Mouse (Mus musculus): ENCODE measurements at regions not wholly inside any gene's neighbourhood (a gene's known extent, or its start where the extent isn't known, plus 50 kb on each side); places are given as distances from the start of the nearest gene placed in this dataset.

- no peak for DNase-seq (ENCODE audit: low spot score in 2 of 2)
Observed at GRCm38 (mm10) chr19:56102454-56103080, 184.4 kb upstream of the Habp2 start.

GRCm38 (mm10) chr19:56105073-56105451 lies 181.9 kb upstream of the Habp2 start:
- DNase-seq (ENCODE audit: low spot score in 2 of 2): no peak

GRCm38 (mm10) chr19:56105452-56106091 lies 181.4 kb upstream of the Habp2 start:
- DNase-seq (ENCODE audit: low spot score in 2 of 2): no peak

GRCm38 (mm10) chr19:56108796-56109195 lies 178.1 kb upstream of the Habp2 start:
- DNase-seq (ENCODE audit: low spot score in 2 of 2): no peak

- DNase-seq (ENCODE audit: low spot score in 2 of 2): no peak
Observed at GRCm38 (mm10) chr19:56115552-56116284, 171.2 kb upstream of the Habp2 start.

GRCm38 (mm10) chr19:56116285-56116680 lies 170.7 kb upstream of the Habp2 start:
- DNase-seq (ENCODE audit: low spot score in 2 of 2): no peak

- DNase-seq (ENCODE audit: low spot score in 2 of 2): no peak
Observed at GRCm38 (mm10) chr19:56120723-56121122, 166.2 kb upstream of the Habp2 start.

- DNase-seq (ENCODE audit: low spot score in 2 of 2): no peak
Observed at GRCm38 (mm10) chr19:56122186-56122585, 164.8 kb upstream of the Habp2 start.

- peak; percentile 12 to 40 for DNase-seq (ENCODE audit: low spot score in 2 of 2)
Observed at GRCm38 (mm10) chr19:56131556-56131955, 155.4 kb upstream of the Habp2 start.

GRCm38 (mm10) chr19:56132911-56133562 lies 153.9 kb upstream of the Habp2 start:
- no peak for DNase-seq (ENCODE audit: low spot score in 2 of 2)

- DNase-seq (ENCODE audit: low spot score in 2 of 2): no peak
Observed at GRCm38 (mm10) chr19:56133565-56133964, 153.4 kb upstream of the Habp2 start.

GRCm38 (mm10) chr19:56134081-56134818 lies 152.7 kb upstream of the Habp2 start:
- DNase-seq (ENCODE audit: low spot score in 2 of 2): peak; percentile 47 to 78

- no peak for DNase-seq (ENCODE audit: low spot score in 2 of 2)
Observed at GRCm38 (mm10) chr19:56135306-56135928, 151.5 kb upstream of the Habp2 start.

- DNase-seq (ENCODE audit: low spot score in 2 of 2): no peak
Observed at GRCm38 (mm10) chr19:56140540-56140939, 146.4 kb upstream of the Habp2 start.

GRCm38 (mm10) chr19:56144221-56144620 lies 142.7 kb upstream of the Habp2 start:
- no peak for DNase-seq (ENCODE audit: low spot score in 2 of 2)

GRCm38 (mm10) chr19:56157120-56157519 lies 129.8 kb upstream of the Habp2 start:
- no peak for DNase-seq (ENCODE audit: low spot score in 2 of 2)

GRCm38 (mm10) chr19:56162156-56162555 lies 124.8 kb upstream of the Habp2 start:
- DNase-seq (ENCODE audit: low spot score in 2 of 2): no peak

- no peak for DNase-seq (ENCODE audit: low spot score in 2 of 2)
Observed at GRCm38 (mm10) chr19:56169133-56169997, 117.6 kb upstream of the Habp2 start.

GRCm38 (mm10) chr19:56169998-56170274 lies 117.0 kb upstream of the Habp2 start:
- no peak for DNase-seq (ENCODE audit: low spot score in 2 of 2)

GRCm38 (mm10) chr19:56172454-56172853 lies 114.5 kb upstream of the Habp2 start:
- no peak for DNase-seq (ENCODE audit: low spot score in 2 of 2)
